Mouse (Mus musculus): ENCODE results near the gene Gimap8.

DNA sequence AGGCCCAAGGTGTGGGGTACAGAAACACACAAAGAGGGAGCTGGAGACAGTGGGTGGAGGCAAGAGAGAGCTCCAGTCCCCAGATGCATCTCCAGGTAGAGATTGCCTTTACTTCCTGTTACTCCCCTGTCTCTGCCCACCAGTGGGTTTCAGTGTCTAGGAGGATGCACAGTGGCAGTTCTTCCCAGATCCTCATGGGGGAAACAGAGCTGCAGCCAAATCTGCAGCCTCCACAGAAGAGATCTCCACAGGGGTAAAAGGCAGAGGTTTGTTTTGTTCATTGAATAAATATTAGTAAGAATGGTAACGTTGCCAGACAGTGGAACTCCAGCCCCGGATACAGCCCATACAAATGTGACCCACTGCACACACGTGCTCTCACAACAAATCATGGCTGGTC, 36.4 kb upstream of the Gimap8 start:
- TF ChIP-seq CTCF (IDR thresholded peaks at IDR 0.05 in 2 of 3, conservative IDR thresholded peaks at IDR 0.05 in 1 of 3; ENCODE audit: control insufficient read depth in 1 of 3, insufficient read depth in 1 of 3, low read depth in 2 of 3, low read length in 3 of 3, poor library complexity in 1 of 3, severe bottlenecking in 1 of 3): no peak
- no peak for TF ChIP-seq TBP (IDR thresholded peaks at IDR 0.05; ENCODE audit: low read depth, low read length)
- TF ChIP-seq ZKSCAN1 (IDR thresholded peaks at IDR 0.05; ENCODE audit: low read depth, low read length): no peak
- TF ChIP-seq NRF1 (IDR thresholded peaks at IDR 0.05; ENCODE audit: insufficient read depth, low read depth, low read length, poor library complexity, severe bottlenecking): no peak
- TF ChIP-seq JUND (IDR thresholded peaks at IDR 0.05; ENCODE audit: low read depth, low read length): no peak
- no peak for TF ChIP-seq MAX (IDR thresholded peaks at IDR 0.05; ENCODE audit: low read length)
